Mouse (Mus musculus) CD4-positive, CD25-positive, alpha-beta regulatory T cell, adult 9 weeks (primary cell): Measurements from ENCODE around the gene Irf2bp1. TPM values are rescaled to one million over a fixed set of nuclear protein-coding genes. Genes with fewer than 3 reads are reported as not detected.

Experiments used
- polyA plus RNA-seq: library from polyadenylated mRNA; unstranded; fragments of 100-300 nt; shearing (Covaris generic); gene quantifications from one replicate; pipeline ENCODE4 v1.2.1, GENCODE M21; 2017

Gene Irf2bp1
- polyA plus RNA-seq, result 3.1 TPM

GRCm38 (mm10) chr7:19003902-19004630, at the start of gene Irf2bp1:
TSS of gene Irf2bp1 (plus strand) at chr7:19004044.

GRCm38 (mm10) chr7:18987100-18987499, 16.7 kb upstream of the Irf2bp1 start, which contains the start of gene Nanos2:
TSS of gene Nanos2 (plus strand) at chr7:18987400.

GRCm38 (mm10) chr7:18990601-18991295, 13.1 kb upstream of the Irf2bp1 start, which contains the start of gene Mypop:
TSS of gene Mypop (plus strand) at chr7:18991245.

GRCm38 (mm10) chr7:19023357-19023814, 19.5 kb downstream of the Irf2bp1 start, which contains the start of gene Foxa3:
TSS of gene Foxa3 (minus strand) at chr7:19023538.

GRCm38 (mm10) chr7:19024096-19024506, 20.3 kb downstream of the Irf2bp1 start, which contains the start of gene Sympk:
TSS of gene Sympk (plus strand) at chr7:19024377.

GRCm38 (mm10) chr7:19054047-19054776, 50.4 kb downstream of the Irf2bp1 start, which contains the start of gene Rsph6a:
TSS of gene Rsph6a (plus strand) at chr7:19054690.

Other genes with a start within 250 kb of the Irf2bp1 start
- gene Psg19, start 205.5 kb upstream of the Irf2bp1 start, polyA plus RNA-seq, result not detected
- gene Psg17, start 182.4 kb upstream of the Irf2bp1 start, polyA plus RNA-seq, result not detected
- gene Mill2, start 164.1 kb upstream of the Irf2bp1 start, polyA plus RNA-seq, result not detected
- 189 TPM for gene Pglyrp1, start 132.7 kb upstream of the Irf2bp1 start, polyA plus RNA-seq
- 20.1 TPM for gene Ccdc61, start 93.6 kb upstream of the Irf2bp1 start, polyA plus RNA-seq
- gene Nova2, start 78.2 kb upstream of the Irf2bp1 start, polyA plus RNA-seq, result 0.06 TPM
- not detected for gene Nanos2, start 16.6 kb upstream of the Irf2bp1 start, polyA plus RNA-seq
- 3.5 TPM for gene Mypop, start 12.8 kb upstream of the Irf2bp1 start, polyA plus RNA-seq
- gene Foxa3, start 19.5 kb downstream of the Irf2bp1 start, polyA plus RNA-seq, result not detected
- 19.0 TPM for gene Sympk, start 20.3 kb downstream of the Irf2bp1 start, polyA plus RNA-seq
- not detected for gene Rsph6a, start 50.6 kb downstream of the Irf2bp1 start, polyA plus RNA-seq
- not detected for gene Dmwd, start 72.2 kb downstream of the Irf2bp1 start, polyA plus RNA-seq
- gene Dmpk, start 79.8 kb downstream of the Irf2bp1 start, polyA plus RNA-seq, result 0.42 TPM
- 0.15 TPM for gene Six5, start 90.5 kb downstream of the Irf2bp1 start, polyA plus RNA-seq
- not detected for gene Gm4969, start 114.3 kb downstream of the Irf2bp1 start, polyA plus RNA-seq
- gene Fbxo46, start 115.8 kb downstream of the Irf2bp1 start, polyA plus RNA-seq, result 28.3 TPM
- 17.4 TPM for gene Qpctl, start 145.2 kb downstream of the Irf2bp1 start, polyA plus RNA-seq
- gene Snrpd2, start 145.7 kb downstream of the Irf2bp1 start, polyA plus RNA-seq, result 54.7 TPM
- not detected for gene Gipr, start 162.1 kb downstream of the Irf2bp1 start, polyA plus RNA-seq
- 33.3 TPM for gene Eml2, start 172.4 kb downstream of the Irf2bp1 start, polyA plus RNA-seq
- gene Gpr4, start 208.5 kb downstream of the Irf2bp1 start, polyA plus RNA-seq, result 0.31 TPM
- 25.6 TPM for gene Opa3, start 224.3 kb downstream of the Irf2bp1 start, polyA plus RNA-seq